Mouse (Mus musculus) frontal cortex, postnatal 14 days (tissue): ENCODE measurements around the gene Nkx2-2.

Source experiments
- DNase-seq, 2 experiments: peaks; one replicate each; pipeline ENCODE4 v3.0.0; 2022; ENCODE audit warnings: low spot score in 2 of 2

The Nkx2-2 gene

GRCm38 (mm10) chr2:147193271-147194255 lies at the start of gene Nkx2-2:
Nkx2-2 (minus strand) TSS chr2:147194243.
- no peak for DNase-seq

- no peak for DNase-seq
Measured at GRCm38 (mm10) chr2:147235707-147236290, 41.8 kb upstream of the Nkx2-2 start.

GRCm38 (mm10) chr2:147231175-147231574 lies 37.1 kb upstream of the Nkx2-2 start:
- DNase-seq, result no peak

GRCm38 (mm10) chr2:147205076-147205615 lies 11.1 kb upstream of the Nkx2-2 start:
- DNase-seq, result no peak

- DNase-seq, result no peak
Measured at GRCm38 (mm10) chr2:147194711-147195615, 920 bp upstream of the Nkx2-2 start.

- no peak for DNase-seq
Measured at GRCm38 (mm10) chr2:147192731-147193130, 1.3 kb downstream of the Nkx2-2 start.

- DNase-seq, result no peak
Measured at GRCm38 (mm10) chr2:147190316-147191021, 3.6 kb downstream of the Nkx2-2 start.

- no peak for DNase-seq
Measured at GRCm38 (mm10) chr2:147189546-147190315, 4.3 kb downstream of the Nkx2-2 start.

- no peak for DNase-seq
Measured at GRCm38 (mm10) chr2:147188871-147189545, 5.0 kb downstream of the Nkx2-2 start.

GRCm38 (mm10) chr2:147188074-147188700 lies 5.9 kb downstream of the Nkx2-2 start:
- no peak for DNase-seq

- no peak for DNase-seq
Measured at GRCm38 (mm10) chr2:147187061-147187870, 6.8 kb downstream of the Nkx2-2 start.

GRCm38 (mm10) chr2:147186261-147186681 lies 7.8 kb downstream of the Nkx2-2 start:
- DNase-seq, result no peak

GRCm38 (mm10) chr2:147185561-147185960 lies 8.5 kb downstream of the Nkx2-2 start:
- DNase-seq, result no peak

- DNase-seq, result no peak
Measured at GRCm38 (mm10) chr2:147184071-147184990, 9.7 kb downstream of the Nkx2-2 start.

GRCm38 (mm10) chr2:147183521-147183920 lies 10.5 kb downstream of the Nkx2-2 start:
- DNase-seq, result no peak

GRCm38 (mm10) chr2:147182709-147183260 lies 11.3 kb downstream of the Nkx2-2 start:
- DNase-seq, result no peak
